Mouse (Mus musculus) cortical plate, adult 2 months (tissue): ENCODE results near the gene Slc1a2.

ENCODE experiments used
- CTCF ChIP-seq: fragments of 200-500 bp; IDR thresholded peaks from 2 replicates; pipeline ENCODE4 v1.5.1; 2011; ENCODE audit warnings: mild to moderate bottlenecking, control low read depth, low read length; ENCODE audit not compliant: insufficient read depth; ENCODE audit errors: extremely low read depth
- POLR2A ChIP-seq: fragments of 200-500 bp; IDR thresholded peaks from 2 replicates; pipeline ENCODE4 v1.6.1; 2011; ENCODE audit warnings: mild to moderate bottlenecking, low read length, control low read depth; ENCODE audit not compliant: insufficient read depth; ENCODE audit errors: extremely low read depth

- TF ChIP-seq CTCF (no peak), POLR2A (no peak)
Observed at GRCm38 (mm10) chr2:102616637-102617036, 41.8 kb upstream of the Slc1a2 start.
